Mouse (Mus musculus): ENCODE measurements around the gene Riok1. TPM values are rescaled to one million over a fixed set of nuclear protein-coding genes. Genes with fewer than 3 reads are reported as not detected.

Riok1 gene
- polyA plus RNA-seq, 1 experiment from 2014 or later = 48.2 TPM

DNA sequence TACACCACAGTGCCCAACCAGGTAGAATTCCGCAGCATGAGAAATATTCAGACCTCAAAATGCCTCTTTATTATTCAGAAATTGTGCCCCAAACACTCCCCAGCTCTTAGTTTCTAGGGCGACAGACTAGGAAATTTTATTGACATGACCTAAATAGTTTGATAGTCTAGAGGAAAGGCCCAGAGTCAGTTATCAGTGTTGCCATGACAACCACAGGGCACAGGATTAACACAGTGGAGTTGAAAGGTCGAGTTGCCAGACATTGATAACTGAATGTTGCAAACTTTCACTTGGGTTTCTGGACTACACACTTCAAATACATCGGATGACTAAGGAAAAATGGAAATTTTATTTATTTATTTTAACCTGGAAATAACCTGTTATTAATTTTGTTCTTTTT lies 53.1 kb downstream of the Riok1 start:
- Histone ChIP-seq H3K9me3 (ENCODE audit: control insufficient read depth, low read length) (no peaks in the 10 kb centered on the region), H3K36me3 (ENCODE audit: control insufficient read depth, insufficient read depth, low read length) (no peaks in the 10 kb centered on the region), H3K4me2 (no peak overlapping the region), H3K4me3 (ENCODE audit: low read depth, low read length) (no peak overlapping the region), H3K27ac (ENCODE audit: low read depth, low read length) (peak overlapping the region; percentile 22; the same call in 1 of the 2 replicates), H3K27me3 (replicated peaks; ENCODE audit: control insufficient read depth, insufficient read depth, low read length) (no peaks in the 10 kb centered on the region), H3K4me1 (replicated peaks; ENCODE audit: control insufficient read depth, insufficient read depth, low read length) (peaks cover 7% of the 10 kb centered on the region; the same call in 1 of the 2 replicates), H3K9ac (ENCODE audit: low read depth, low read length) (no peak overlapping the region)
- ATAC-seq (replicated peaks; ENCODE audit: low FRiP score) (0 out of 2 replicates have a peak, but pooled peaks have one; percentile 53), DNase-seq (ENCODE audit: low spot score) (no peak)
- 35% methylated on average over 4 of the region's 4 CpGs for WGBS

DNA sequence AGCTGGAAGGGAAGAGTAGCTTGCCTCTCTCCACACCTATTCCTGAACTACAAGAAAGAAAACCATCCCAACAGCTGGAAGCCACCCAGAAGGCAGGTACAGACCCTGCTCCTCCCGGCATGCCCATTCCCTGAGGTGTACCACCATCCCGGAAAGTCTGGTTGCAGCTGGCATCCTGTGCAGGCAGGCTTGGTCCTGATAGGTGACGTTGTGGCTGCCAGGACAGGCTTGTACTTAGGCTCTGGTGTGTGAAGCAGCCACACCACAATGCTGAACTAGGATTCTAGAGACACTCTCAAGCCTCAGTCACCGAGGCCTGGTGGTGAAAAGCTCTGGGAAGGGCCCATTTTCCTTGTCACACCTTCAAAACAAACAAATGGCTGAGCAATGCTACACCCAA lies 59.4 kb downstream of the Riok1 start:
- Histone ChIP-seq H3K9ac (ENCODE audit: low read depth, low read length) (no peak overlapping the region), H3K9me3 (ENCODE audit: control insufficient read depth, low read length) (no peaks in the 10 kb centered on the region), H3K4me1 (replicated peaks; ENCODE audit: control insufficient read depth, insufficient read depth, low read length) (no peaks in the 10 kb centered on the region), H3K27ac (ENCODE audit: low read depth, low read length) (no peak overlapping the region), H3K4me2 (no peak overlapping the region), H3K4me3 (ENCODE audit: low read depth, low read length) (no peak overlapping the region), H3K27me3 (replicated peaks; ENCODE audit: control insufficient read depth, insufficient read depth, low read length) (no peaks in the 10 kb centered on the region), H3K36me3 (ENCODE audit: control insufficient read depth, insufficient read depth, low read length) (no peaks in the 10 kb centered on the region)
- DNase-seq (ENCODE audit: low spot score) (no peak), ATAC-seq (replicated peaks; ENCODE audit: low FRiP score) (no peak)
- WGBS = 62% methylated on average over 4 of the region's 4 CpGs

DNA sequence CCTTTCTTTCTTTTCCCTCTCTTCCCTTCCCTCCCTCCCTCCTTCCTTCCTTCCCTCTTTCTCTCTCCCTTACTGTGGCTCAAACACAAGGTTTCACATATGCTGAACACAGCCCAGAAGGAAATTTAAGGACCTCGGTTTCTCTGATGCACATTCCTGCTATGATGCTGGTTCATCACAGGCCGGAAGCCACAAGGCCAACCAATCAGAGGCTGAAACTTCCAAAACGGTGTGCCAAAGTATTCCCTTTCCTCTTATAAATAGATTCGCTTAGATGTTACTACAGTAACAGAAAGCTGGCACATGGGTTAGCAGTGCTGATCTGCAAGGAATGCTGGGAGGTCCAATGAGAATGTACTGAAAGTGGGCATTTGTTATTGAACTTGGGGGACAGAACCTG lies 66.6 kb downstream of the Riok1 start:
- H3K27ac ChIP-seq (ENCODE audit: low read depth, low read length) = no peak overlapping the region
- 67% methylated on average over 4 of the region's 4 CpGs for WGBS
- H3K36me3 ChIP-seq (ENCODE audit: control insufficient read depth, insufficient read depth, low read length) = no peaks in the 10 kb centered on the region
- ATAC-seq (replicated peaks; ENCODE audit: low FRiP score) (no peak), DNase-seq (ENCODE audit: low spot score) (no peak)
- H3K9me3 ChIP-seq (ENCODE audit: control insufficient read depth, low read length) = no peaks in the 10 kb centered on the region
- no peaks in the 10 kb centered on the region for H3K4me1 ChIP-seq (replicated peaks; ENCODE audit: control insufficient read depth, insufficient read depth, low read length)
- no peak overlapping the region for H3K4me3 ChIP-seq (ENCODE audit: low read depth, low read length)
- H3K9ac ChIP-seq (ENCODE audit: low read depth, low read length) = no peak overlapping the region
- H3K4me2 ChIP-seq = no peak overlapping the region
- no peaks in the 10 kb centered on the region for H3K27me3 ChIP-seq (replicated peaks; ENCODE audit: control insufficient read depth, insufficient read depth, low read length)

DNA sequence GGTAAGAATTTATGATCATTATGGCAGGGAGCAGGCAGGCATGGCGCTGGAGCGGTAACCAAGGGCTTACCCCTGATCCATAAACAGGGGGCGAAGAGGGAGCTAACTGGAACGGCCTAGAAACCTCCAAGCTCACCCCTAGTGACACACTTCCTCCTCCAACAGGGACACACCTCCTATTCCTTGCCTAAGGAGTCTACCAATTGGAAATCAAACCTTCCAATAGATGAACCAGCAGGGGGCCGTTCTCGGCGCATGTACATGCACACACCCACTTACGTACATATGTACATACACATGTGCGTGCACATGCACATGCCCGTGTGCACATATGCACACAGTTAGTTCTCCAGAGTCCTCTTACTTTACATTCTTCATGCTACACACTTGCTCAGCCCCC lies 67.7 kb downstream of the Riok1 start:
- WGBS = 85% methylated on average over 10 of the region's 10 CpGs
- no peak for ATAC-seq (replicated peaks; ENCODE audit: low FRiP score)
- DNase-seq (ENCODE audit: low spot score) = no peak
- H3K9me3 ChIP-seq (ENCODE audit: control insufficient read depth, low read length) = no peaks in the 10 kb centered on the region
- H3K36me3 ChIP-seq (ENCODE audit: control insufficient read depth, insufficient read depth, low read length) = no peaks in the 10 kb centered on the region
- no peak overlapping the region for H3K4me2 ChIP-seq
- H3K27ac ChIP-seq (ENCODE audit: low read depth, low read length) = no peak overlapping the region
- no peak overlapping the region for H3K9ac ChIP-seq (ENCODE audit: low read depth, low read length)
- H3K4me1 ChIP-seq (replicated peaks; ENCODE audit: control insufficient read depth, insufficient read depth, low read length) = no peaks in the 10 kb centered on the region
- H3K4me3 ChIP-seq (ENCODE audit: low read depth, low read length) = no peak overlapping the region
- H3K27me3 ChIP-seq (replicated peaks; ENCODE audit: control insufficient read depth, insufficient read depth, low read length) = no peaks in the 10 kb centered on the region

DNA sequence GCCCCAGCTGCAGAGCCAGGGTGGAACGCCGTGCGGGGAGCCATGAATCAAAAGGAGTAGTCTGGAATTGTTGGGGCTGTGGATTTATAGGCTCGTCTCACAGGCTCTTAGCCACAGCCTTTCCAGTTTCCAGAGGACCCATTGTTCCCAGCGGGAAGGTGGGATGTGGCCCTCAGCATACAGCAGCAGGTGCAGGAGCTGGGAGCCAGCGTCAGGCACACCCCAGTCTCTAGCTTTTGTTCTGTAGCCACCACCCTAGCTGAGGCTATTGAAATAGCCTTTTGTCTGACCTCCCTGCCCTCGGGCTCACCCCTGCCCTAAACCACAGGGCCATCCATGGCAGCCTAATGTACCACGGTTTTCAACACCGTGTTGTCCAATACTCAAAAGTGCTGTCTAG lies 72.3 kb downstream of the Riok1 start:
- ATAC-seq (replicated peaks; ENCODE audit: low FRiP score) (no peak), DNase-seq (ENCODE audit: low spot score) (no peak)
- no peaks in the 10 kb centered on the region for H3K4me1 ChIP-seq (replicated peaks; ENCODE audit: control insufficient read depth, insufficient read depth, low read length)
- no peak overlapping the region for H3K9ac ChIP-seq (ENCODE audit: low read depth, low read length)
- no peaks in the 10 kb centered on the region for H3K9me3 ChIP-seq (ENCODE audit: control insufficient read depth, low read length)
- 86% methylated on average over 9 of the region's 9 CpGs for WGBS
- no peaks in the 10 kb centered on the region for H3K36me3 ChIP-seq (ENCODE audit: control insufficient read depth, insufficient read depth, low read length)
- H3K27ac ChIP-seq (ENCODE audit: low read depth, low read length) = no peak overlapping the region
- no peaks in the 10 kb centered on the region for H3K27me3 ChIP-seq (replicated peaks; ENCODE audit: control insufficient read depth, insufficient read depth, low read length)
- no peak overlapping the region for H3K4me3 ChIP-seq (ENCODE audit: low read depth, low read length)
- H3K4me2 ChIP-seq = no peak overlapping the region

Small RNA genes within 50 kb of the gene (microRNA-seq; reads per million reads assigned to microRNA genes)
- not detected for gene Gm27387 (ENCODE audit: borderline number of aligned reads)

Other genes with a start within 250 kb of the Riok1 start
- 143 and 166 TPM in 2 replicates for gene Ssr1, start 42.8 kb upstream of the Riok1 start, polyA plus RNA-seq (2014; fragmentation: Nextera tagmentation; extraction: Ambion mirVana)
- gene Cage1, start 74 bp downstream of the Riok1 start, polyA plus RNA-seq (2014; fragmentation: Nextera tagmentation; extraction: Ambion mirVana) = 0.96 and 0.97 TPM in 2 replicates
- 5.4 and 5.5 TPM in 2 replicates for gene Dsp, start 114.3 kb downstream of the Riok1 start, polyA plus RNA-seq (2014; fragmentation: Nextera tagmentation; extraction: Ambion mirVana)
- gene Snrnp48, start 167.9 kb downstream of the Riok1 start, polyA plus RNA-seq (2014; fragmentation: Nextera tagmentation; extraction: Ambion mirVana) = 32.5 and 40.1 TPM in 2 replicates

All from liver, embryonic 11.5 days (tissue).